Mouse (Mus musculus) heart, adult 11 months (tissue): ENCODE results near the gene Dlec1.
A peak's percentile ranks its signal among the peaks of the same experiment; 100 is the strongest.

Source experiments
- DNase-seq: peaks from one replicate; pipeline ENCODE4 v3.0.0; 2022

The Dlec1 gene

GRCm38 (mm10) chr9:119144696-119145095 is 42.4 kb downstream of the Dlec1 start:
- no peak for DNase-seq

GRCm38 (mm10) chr9:119145137-119145536 is 42.9 kb downstream of the Dlec1 start:
- no peak for DNase-seq

GRCm38 (mm10) chr9:119145638-119146037 is 43.4 kb downstream of the Dlec1 start:
- no peak for DNase-seq

GRCm38 (mm10) chr9:119146098-119146770 is 44.0 kb downstream of the Dlec1 start:
- DNase-seq, result no peak

- no peak for DNase-seq
Measured at GRCm38 (mm10) chr9:119149601-119150000, 47.3 kb downstream of the Dlec1 start.

GRCm38 (mm10) chr9:119151751-119152150 is 49.5 kb downstream of the Dlec1 start:
- DNase-seq, result no peak

- DNase-seq, result no peak
Measured at GRCm38 (mm10) chr9:119155416-119155815, 53.1 kb downstream of the Dlec1 start.

- DNase-seq, result no peak
Measured at GRCm38 (mm10) chr9:119155826-119156225, 53.5 kb downstream of the Dlec1 start.

- DNase-seq, result peak; percentile 97
Measured at GRCm38 (mm10) chr9:119156278-119157201, 54.3 kb downstream of the Dlec1 start, which contains the start of gene Acaa1b. TSS of gene Acaa1b (minus strand) at chr9:119157093.

GRCm38 (mm10) chr9:119158861-119159260 is 56.6 kb downstream of the Dlec1 start, which contains the start of gene Gm47289:
TSS of gene Gm47289 (plus strand) at chr9:119159161.
- no peak for DNase-seq

GRCm38 (mm10) chr9:119160689-119161088 is 58.4 kb downstream of the Dlec1 start:
- no peak for DNase-seq

- peak; percentile 71 for DNase-seq
Measured at GRCm38 (mm10) chr9:119164743-119165142, 62.5 kb downstream of the Dlec1 start.

- DNase-seq, result peak; percentile 92
Measured at GRCm38 (mm10) chr9:119165548-119165947, 63.3 kb downstream of the Dlec1 start.

- no peak for DNase-seq
Measured at GRCm38 (mm10) chr9:119167608-119168007, 65.3 kb downstream of the Dlec1 start.

- DNase-seq, result no peak
Measured at GRCm38 (mm10) chr9:119179292-119179691, 77.0 kb downstream of the Dlec1 start.

GRCm38 (mm10) chr9:119181241-119181728 is 79.0 kb downstream of the Dlec1 start:
- DNase-seq, result peak; percentile 94

- DNase-seq, result no peak
Measured at GRCm38 (mm10) chr9:119192202-119192990, 90.1 kb downstream of the Dlec1 start.
